Mouse (Mus musculus) stomach, postnatal 0 days (tissue): ENCODE results near the gene Nell2.

Source experiments
- CTCF ChIP-seq: IDR thresholded peaks from 2 replicates; pipeline ENCODE4 v1.5.1; 2016; ENCODE audit warnings: antibody characterized with exemption, low read depth, mild to moderate bottlenecking, moderate library complexity
- EP300 ChIP-seq: optimal IDR thresholded peaks from 2 replicates; pipeline ENCODE3; 2016; ENCODE audit warnings: antibody characterized with exemption

- TF ChIP-seq CTCF, result no peak
- TF ChIP-seq EP300, result no peak
These were observed 195.1 kb downstream of the Nell2 start for GRCm38 (mm10) chr15:95333229-95333628.
